Mouse (Mus musculus) liver, embryonic 15.5 days (tissue): ENCODE data around the gene Nrip2. TPM values are rescaled to one million over a fixed set of nuclear protein-coding genes. Genes with fewer than 3 reads are reported as not detected.

ENCODE experiments used
- ATAC-seq: fragments of 200-750 bp; cut with Nextera tagmentation; 2 replicates; pipeline ENCODE4 v1.8.0; 2017; ENCODE audit warnings: moderate number of reproducible peaks, mild to moderate bottlenecking, moderate library complexity; ENCODE audit not compliant: insufficient read depth
- H3K27ac ChIP-seq: fragments of 300-500 bp; sonication (generic); replicated peaks from 2 replicates; pipeline ENCODE4 v1.5.1; 2015; ENCODE audit warnings: mild to moderate bottlenecking, inconsistent platforms
- H3K27me3 ChIP-seq: fragments of 300-500 bp; sonication (generic); 2 replicates; pipeline ENCODE4 v1.6.1; 2015; ENCODE audit warnings: mild to moderate bottlenecking, inconsistent platforms
- H3K36me3 ChIP-seq: fragments of 300-500 bp; sonication (generic); replicated peaks from 2 replicates; pipeline ENCODE4 v1.6.1; 2015; ENCODE audit warnings: moderate library complexity, mild to moderate bottlenecking, inconsistent platforms
- H3K4me1 ChIP-seq: fragments of 300-500 bp; sonication (generic); replicated peaks from 2 replicates; pipeline ENCODE4 v1.6.1; 2015; ENCODE audit warnings: inconsistent platforms
- H3K4me2 ChIP-seq: fragments of 300-500 bp; sonication (generic); 2 replicates; pipeline ENCODE4 v1.6.1; 2015; ENCODE audit warnings: moderate library complexity, mild to moderate bottlenecking, inconsistent platforms
- H3K4me3 ChIP-seq: fragments of 300-500 bp; sonication (generic); replicated peaks from 2 replicates; pipeline ENCODE4 v1.5.1; 2015; ENCODE audit warnings: mild to moderate bottlenecking, inconsistent platforms
- H3K9ac ChIP-seq: fragments of 300-500 bp; sonication (generic); 2 replicates; pipeline ENCODE4 v1.6.1; 2015; ENCODE audit warnings: moderate library complexity, mild to moderate bottlenecking, inconsistent platforms
- H3K9me3 ChIP-seq: fragments of 300-500 bp; sonication (generic); replicated peaks from 2 replicates; pipeline ENCODE4 v1.6.1; 2016; ENCODE audit warnings: inconsistent platforms
- WGBS: fragments of 180-500 bp; shearing (Covaris S2); methylation state at CpG from one replicate; pipeline ENCODE4 v1.1.7; 2015; ENCODE audit warnings: mixed read lengths; ENCODE audit not compliant: insufficient replicate concordance; 5-methylcytosine and 5-hydroxymethylcytosine counted together
- polyA plus RNA-seq: library from polyadenylated mRNA; unstranded; fragments of >200 nt; fragmentation: Nextera tagmentation; extraction: Ambion mirVana; gene quantifications from 2 replicates; pipeline ENCODE4 v1.2.1, GENCODE M21; 2015

The Nrip2 gene
- polyA plus RNA-seq, 1 experiment from 2014 or later = 2.1 TPM

- Histone ChIP-seq H3K27ac (peak overlapping the region; percentile 39), H3K9me3 (no peaks in the 10 kb centered on the region), H3K4me1 (no peaks in the 10 kb centered on the region; the same call in 1 of the 2 replicates), H3K9ac (no peak overlapping the region), H3K27me3 (no peaks in the 10 kb centered on the region), H3K4me3 (no peak overlapping the region), H3K4me2 (peak overlapping the region; percentile 18), H3K36me3 (no peaks in the 10 kb centered on the region)
- peak; percentile 70 for ATAC-seq
- 44% methylated on average over 7 of the region's 7 CpGs for WGBS
Measured at GRCm38 (mm10) chr6:128397574-128398261, 1.4 kb upstream of the Nrip2 start.

- H3K4me3 ChIP-seq = peak overlapping the region; percentile 10; the same call in 1 of the 2 replicates
Measured at GRCm38 (mm10) chr6:128399421-128400185, 507 bp downstream of the Nrip2 start.

GRCm38 (mm10) chr6:128404708-128405107, 5.6 kb downstream of the Nrip2 start:
- no peaks in the 10 kb centered on the region for H3K9me3 ChIP-seq
- H3K27me3 ChIP-seq = no peaks in the 10 kb centered on the region
- no peak overlapping the region for H3K4me2 ChIP-seq
- ATAC-seq = no peak
- no peak overlapping the region for H3K4me3 ChIP-seq
- H3K36me3 ChIP-seq = peaks cover 24% of the 10 kb centered on the region
- no peak overlapping the region for H3K27ac ChIP-seq
- no peaks in the 10 kb centered on the region for H3K4me1 ChIP-seq
- 64% methylated on average over 5 of the region's 5 CpGs for WGBS
- no peak overlapping the region for H3K9ac ChIP-seq

More at GRCm38 (mm10) chr6:128399421-128400185, 507 bp downstream of the Nrip2 start:
- no peak overlapping the region for H3K9ac ChIP-seq
- H3K9me3 ChIP-seq = no peaks in the 10 kb centered on the region
- H3K4me2 ChIP-seq = peak overlapping the region; percentile 33
- 52% methylated on average over 21 of the region's 21 CpGs for WGBS
- no peak for ATAC-seq
- no peaks in the 10 kb centered on the region for H3K27me3 ChIP-seq
- no peaks in the 10 kb centered on the region for H3K36me3 ChIP-seq
- H3K27ac ChIP-seq = no peak overlapping the region
- H3K4me1 ChIP-seq = no peaks in the 10 kb centered on the region; the same call in 1 of the 2 replicates

- WGBS = 72% methylated on average over 7 of the region's 7 CpGs
- peaks cover 56% of the 10 kb centered on the region for H3K36me3 ChIP-seq
Measured at GRCm38 (mm10) chr6:128408544-128409125, 9.5 kb downstream of the Nrip2 start.

DNA sequence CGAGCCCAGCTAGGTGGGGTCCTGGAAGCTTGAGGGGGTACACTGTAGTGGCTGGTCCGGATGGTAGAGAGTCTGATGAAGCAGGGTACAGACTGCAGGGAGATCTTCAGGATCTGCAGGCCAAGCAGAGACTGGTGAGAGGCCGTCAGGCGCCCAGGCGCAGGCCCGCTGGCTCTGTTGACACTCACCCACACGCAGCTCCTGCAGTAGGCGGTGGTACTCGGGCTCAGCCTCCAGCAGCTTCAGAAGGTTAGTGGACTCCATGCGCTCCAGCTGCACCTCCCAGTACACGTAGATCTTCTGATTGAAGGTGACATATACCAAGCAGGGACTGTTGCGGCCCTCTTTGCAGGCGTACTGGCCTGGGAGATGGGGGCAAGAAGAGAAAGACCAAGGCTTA, 11.2 kb downstream of the Nrip2 start:
- H3K9me3 ChIP-seq = no peaks in the 10 kb centered on the region
- WGBS = 81% methylated on average over 13 of the region's 13 CpGs
- no peak overlapping the region for H3K4me2 ChIP-seq
- ATAC-seq = no peak
- H3K4me3 ChIP-seq = no peak overlapping the region
- peaks cover 64% of the 10 kb centered on the region for H3K36me3 ChIP-seq
- no peak overlapping the region for H3K27ac ChIP-seq
- H3K4me1 ChIP-seq = no peaks in the 10 kb centered on the region
- H3K27me3 ChIP-seq = no peaks in the 10 kb centered on the region
- H3K9ac ChIP-seq = no peak overlapping the region

More at GRCm38 (mm10) chr6:128408544-128409125, 9.5 kb downstream of the Nrip2 start:
- no peaks in the 10 kb centered on the region for H3K9me3 ChIP-seq
- ATAC-seq = no peak
- no peak overlapping the region for H3K27ac ChIP-seq
- no peak overlapping the region for H3K9ac ChIP-seq
- H3K4me1 ChIP-seq = no peaks in the 10 kb centered on the region
- no peak overlapping the region for H3K4me3 ChIP-seq
- H3K4me2 ChIP-seq = no peak overlapping the region
- no peaks in the 10 kb centered on the region for H3K27me3 ChIP-seq

GRCm38 (mm10) chr6:128411115-128411514, 12.0 kb downstream of the Nrip2 start:
- ATAC-seq = no peak
- H3K9me3 ChIP-seq = no peaks in the 10 kb centered on the region
- no peak overlapping the region for H3K4me3 ChIP-seq
- no peak overlapping the region for H3K9ac ChIP-seq
- H3K36me3 ChIP-seq = peaks cover 68% of the 10 kb centered on the region
- H3K4me1 ChIP-seq = no peaks in the 10 kb centered on the region
- WGBS = 11% methylated on average over 3 of the region's 3 CpGs
- H3K4me2 ChIP-seq = no peak overlapping the region
- H3K27me3 ChIP-seq = no peaks in the 10 kb centered on the region
- H3K27ac ChIP-seq = no peak overlapping the region

DNA sequence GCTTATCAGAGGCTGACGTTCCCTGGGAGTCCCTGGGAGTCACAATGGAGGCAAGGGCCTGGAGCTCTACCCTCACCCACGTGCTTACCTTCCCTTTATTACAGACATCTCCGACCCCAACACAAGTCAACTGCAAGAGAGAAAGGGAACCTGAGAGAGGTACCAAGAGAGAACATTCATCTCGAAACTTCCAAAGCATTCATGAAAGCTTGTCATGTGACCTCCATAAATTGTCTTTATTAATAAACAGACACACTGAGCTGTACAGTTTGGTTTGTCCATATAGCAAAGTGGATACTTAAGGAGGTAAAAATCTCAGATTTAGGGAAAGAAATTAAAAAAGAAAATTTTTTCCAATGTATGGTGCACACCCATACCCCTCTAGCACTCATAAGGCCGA, 17.1 kb downstream of the Nrip2 start:
- no peak overlapping the region for H3K9ac ChIP-seq
- no peak for ATAC-seq
- no peak overlapping the region for H3K4me3 ChIP-seq
- H3K4me1 ChIP-seq = peaks cover 3% of the 10 kb centered on the region; the same call in 1 of the 2 replicates
- H3K27me3 ChIP-seq = no peaks in the 10 kb centered on the region
- no peak overlapping the region for H3K4me2 ChIP-seq
- peaks cover 30% of the 10 kb centered on the region for H3K36me3 ChIP-seq
- 79% methylated on average over 5 of the region's 5 CpGs for WGBS
- no peak overlapping the region for H3K27ac ChIP-seq
- H3K9me3 ChIP-seq = no peaks in the 10 kb centered on the region

GRCm38 (mm10) chr6:128418076-128418475, 19.0 kb downstream of the Nrip2 start:
- Histone ChIP-seq H3K9me3 (no peaks in the 10 kb centered on the region), H3K9ac (no peak overlapping the region), H3K36me3 (peaks cover 14% of the 10 kb centered on the region), H3K4me3 (no peak overlapping the region), H3K4me1 (peaks cover 4% of the 10 kb centered on the region; the same call in 1 of the 2 replicates), H3K4me2 (no peak overlapping the region), H3K27ac (no peak overlapping the region), H3K27me3 (no peaks in the 10 kb centered on the region)
- 73% methylated on average over 1 of the region's 1 CpGs for WGBS
- ATAC-seq = no peak

- no peak overlapping the region for H3K27ac ChIP-seq
- no peaks in the 10 kb centered on the region for H3K27me3 ChIP-seq
- no peak overlapping the region for H3K4me3 ChIP-seq
- H3K36me3 ChIP-seq = no peaks in the 10 kb centered on the region
- no peak for ATAC-seq
- H3K4me2 ChIP-seq = no peak overlapping the region
- H3K4me1 ChIP-seq = peaks cover 22% of the 10 kb centered on the region
- H3K9me3 ChIP-seq = no peaks in the 10 kb centered on the region
- H3K9ac ChIP-seq = no peak overlapping the region
- WGBS = 51% methylated on average over 2 of the region's 2 CpGs
Measured at GRCm38 (mm10) chr6:128421036-128421435, 21.9 kb downstream of the Nrip2 start.

- no peak overlapping the region for H3K4me3 ChIP-seq
- ATAC-seq = no peak
- WGBS = 78% methylated on average over 3 of the region's 3 CpGs
- no peaks in the 10 kb centered on the region for H3K9me3 ChIP-seq
- no peak overlapping the region for H3K4me2 ChIP-seq
- H3K27me3 ChIP-seq = no peaks in the 10 kb centered on the region
- no peak overlapping the region for H3K27ac ChIP-seq
- no peak overlapping the region for H3K9ac ChIP-seq
- H3K36me3 ChIP-seq = no peaks in the 10 kb centered on the region
- peaks cover 22% of the 10 kb centered on the region for H3K4me1 ChIP-seq
Measured at GRCm38 (mm10) chr6:128421480-128421879, 22.4 kb downstream of the Nrip2 start.
